In the genomic region with DNA sequence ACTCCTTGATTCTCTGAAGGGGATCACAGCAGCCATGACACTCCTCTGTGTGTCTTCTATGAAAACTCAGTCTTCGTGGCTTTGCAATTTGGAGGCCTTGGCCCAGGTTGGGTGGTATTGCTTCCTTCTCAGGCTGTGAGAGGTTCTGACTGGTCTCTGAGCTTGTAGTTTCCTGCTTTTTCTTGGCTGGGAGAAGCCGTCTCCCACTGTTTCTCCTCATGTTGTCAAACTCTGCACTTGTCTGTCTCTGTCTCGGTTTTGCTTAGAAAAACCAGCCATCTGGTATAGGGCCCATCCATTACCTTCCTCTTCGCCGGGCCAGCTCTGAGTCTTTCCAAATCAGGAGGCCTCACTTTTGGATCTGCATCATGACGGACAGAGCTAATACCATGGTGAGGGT, we compare ENCODE assay signal across 13 mouse cellular contexts.
"Had no signal": no experiment of that assay in that cellular context is flagged by ENCODE, and none has a peak within 500 bp of the region (broad histone marks: within the 10 kb centered on the region; RNA-seq: fewer than 3 reads in every experiment).

No protein-coding gene starts in this region.

- H3K9ac ChIP-seq: kidney, embryonic 15.5 days; liver, embryonic 15.5 days; lung, embryonic 14.5 days; midbrain, embryonic 12.5 days; neural tube, embryonic 13.5 days had no signal

- H3K4me2 ChIP-seq: kidney, embryonic 15.5 days; liver, embryonic 11.5 days; liver, embryonic 15.5 days; lung, embryonic 14.5 days; midbrain, embryonic 12.5 days; neural tube, embryonic 13.5 days had no signal

- H3K9me3 ChIP-seq: kidney, embryonic 15.5 days; limb, embryonic 10.5 days; midbrain, embryonic 12.5 days; neural tube, embryonic 13.5 days had no signal

- H3K27ac ChIP-seq: kidney, embryonic 15.5 days; limb, embryonic 10.5 days; liver, embryonic 15.5 days; macrophage; midbrain, embryonic 12.5 days; neural tube, embryonic 13.5 days had no signal

- ATAC-seq: midbrain, embryonic 16.5 days had no signal

- H3K27me3 ChIP-seq: kidney, embryonic 15.5 days; liver, embryonic 15.5 days; midbrain, embryonic 12.5 days; neural tube, embryonic 13.5 days had no signal

- H3K36me3 ChIP-seq: kidney, embryonic 15.5 days; limb, embryonic 10.5 days; liver, embryonic 15.5 days; midbrain, embryonic 12.5 days; neural tube, embryonic 13.5 days had no signal

- H3K4me1 ChIP-seq: kidney, embryonic 15.5 days; limb, embryonic 10.5 days; liver, embryonic 15.5 days; midbrain, embryonic 12.5 days had no signal

- H3K4me3 ChIP-seq: kidney, embryonic 15.5 days; limb, embryonic 10.5 days; liver, embryonic 15.5 days; midbrain, embryonic 12.5 days; neural tube, embryonic 13.5 days had no signal

- DNase-seq: kidney, postnatal 14 days; lung, embryonic 14.5 days; lung, postnatal 14 days; right cerebral cortex, postnatal 14 days; thymus, postnatal 36 days had no signal
